Mouse (Mus musculus) olfactory bulb, adult 2 months (tissue): ENCODE results near the gene Emcn.

ENCODE experiments used
- CTCF ChIP-seq: fragments of 200-500 bp; IDR thresholded peaks from 2 replicates; pipeline ENCODE4 v1.5.1; 2012; ENCODE audit warnings: low read depth, mild to moderate bottlenecking, low read length, moderate library complexity; ENCODE audit not compliant: insufficient read depth
- POLR2A ChIP-seq: fragments of 200-500 bp; IDR thresholded peaks from 2 replicates; pipeline ENCODE4 v1.6.1; 2012; ENCODE audit warnings: mild to moderate bottlenecking, low read depth, low read length, moderate library complexity; ENCODE audit not compliant: insufficient read depth

- TF ChIP-seq CTCF (no peak), POLR2A (no peak)
These were observed 131.3 kb downstream of the Emcn start for GRCm38 (mm10) chr3:137472145-137472544.
